Mouse (Mus musculus) heart, embryonic 13.5 days (tissue): Measurements from ENCODE around the gene Ddah1. TPM values are rescaled to one million over a fixed set of nuclear protein-coding genes. Genes with fewer than 3 reads are reported as not detected.

Experiments
- ATAC-seq: fragments of 200-750 bp; cut with Nextera tagmentation; 2 replicates; pipeline ENCODE4 v1.8.0; 2017; ENCODE audit warnings: moderate TSS enrichment; ENCODE audit not compliant: insufficient number of reproducible peaks, low FRiP score, low TSS enrichment; ENCODE audit errors: extremely low read depth
- H3K27ac ChIP-seq: fragments of 300-500 bp; sonication (generic); replicated peaks from 2 replicates; pipeline ENCODE4 v1.5.1; 2015; ENCODE audit warnings: moderate library complexity, mild to moderate bottlenecking, inconsistent platforms
- H3K27me3 ChIP-seq: fragments of 300-500 bp; sonication (generic); replicated peaks from 2 replicates; pipeline ENCODE4 v1.6.1; 2015; ENCODE audit warnings: mild to moderate bottlenecking, inconsistent platforms
- H3K36me3 ChIP-seq: fragments of 300-500 bp; sonication (generic); 2 replicates; pipeline ENCODE4 v1.6.1; 2015; ENCODE audit warnings: mild to moderate bottlenecking, inconsistent platforms
- H3K4me1 ChIP-seq: fragments of 300-500 bp; sonication (generic); 2 replicates; pipeline ENCODE4 v1.6.1; 2015; ENCODE audit warnings: inconsistent platforms
- H3K4me2 ChIP-seq: fragments of 300-500 bp; sonication (generic); 2 replicates; pipeline ENCODE4 v1.6.1; 2015; ENCODE audit warnings: inconsistent platforms, mild to moderate bottlenecking, moderate library complexity
- H3K4me3 ChIP-seq: fragments of 300-500 bp; sonication (generic); 2 replicates; pipeline ENCODE4 v1.5.1; 2015; ENCODE audit warnings: moderate library complexity, mild to moderate bottlenecking, inconsistent platforms
- H3K9ac ChIP-seq: fragments of 300-500 bp; sonication (generic); 2 replicates; pipeline ENCODE4 v1.6.1; 2015; ENCODE audit warnings: inconsistent platforms, mild to moderate bottlenecking, moderate library complexity
- H3K9me3 ChIP-seq: fragments of 300-500 bp; sonication (generic); 2 replicates; pipeline ENCODE4 v1.6.1; 2016; ENCODE audit warnings: inconsistent platforms
- WGBS: fragments of 180-500 bp; shearing (Covaris S2); methylation state at CpG from one replicate; pipeline ENCODE4 v1.1.7; 2015; ENCODE audit warnings: mixed read lengths; 5-methylcytosine and 5-hydroxymethylcytosine counted together
- polyA plus RNA-seq: library from polyadenylated mRNA; unstranded; fragments of >200 nt; fragmentation: Nextera tagmentation; extraction: Ambion mirVana; gene quantifications from 2 replicates; pipeline ENCODE4 v1.2.1, GENCODE M21; 2015

Gene Ddah1
- polyA plus RNA-seq, 1 experiment from 2014 or later = 27.9 TPM

GRCm38 (mm10) chr3:145768439-145768838, 10.0 kb downstream of the Ddah1 start:
- Histone ChIP-seq H3K4me2 (no peak overlapping the region), H3K36me3 (no peaks in the 10 kb centered on the region), H3K9ac (no peak overlapping the region), H3K27me3 (0 out of 2 replicates have a peak, but pooled peaks cover 4% of the 10 kb centered on the region), H3K9me3 (no peaks in the 10 kb centered on the region), H3K4me3 (no peak overlapping the region), H3K27ac (no peak overlapping the region), H3K4me1 (peaks cover 8% of the 10 kb centered on the region)
- no peak for ATAC-seq
- WGBS = 84% methylated on average over 4 of the region's 4 CpGs

GRCm38 (mm10) chr3:145773384-145773783, 14.9 kb downstream of the Ddah1 start:
- no peak for ATAC-seq
- Histone ChIP-seq H3K4me3 (no peak overlapping the region), H3K4me2 (no peak overlapping the region), H3K4me1 (peaks cover 16% of the 10 kb centered on the region), H3K36me3 (no peaks in the 10 kb centered on the region), H3K27ac (no peak overlapping the region), H3K9me3 (no peaks in the 10 kb centered on the region), H3K9ac (no peak overlapping the region), H3K27me3 (peaks cover 4% of the 10 kb centered on the region; the same call in 1 of the 2 replicates)
- WGBS = 69% methylated on average over 9 of the region's 9 CpGs

DNA sequence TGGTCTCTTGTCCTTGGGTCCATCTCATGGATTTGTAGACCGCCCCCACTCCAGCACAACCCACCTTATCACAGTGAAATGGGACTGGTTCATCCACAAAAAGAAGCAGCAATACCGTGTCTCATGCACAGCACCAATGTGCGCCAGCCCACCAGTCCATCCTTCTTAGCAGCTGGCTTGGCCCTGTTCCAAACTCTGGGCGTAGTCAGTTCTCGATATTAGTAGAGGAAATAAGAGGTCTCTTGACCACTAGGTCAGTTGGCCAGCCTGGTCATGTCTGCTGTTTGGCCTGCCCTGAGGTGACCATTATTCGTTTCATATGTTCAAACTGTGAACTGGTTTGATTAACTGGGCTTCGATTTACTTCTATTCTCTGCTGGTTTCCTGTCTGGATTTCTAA, 15.9 kb downstream of the Ddah1 start:
- H3K9ac ChIP-seq = no peak overlapping the region
- no peaks in the 10 kb centered on the region for H3K36me3 ChIP-seq
- H3K4me2 ChIP-seq = no peak overlapping the region
- H3K4me3 ChIP-seq = no peak overlapping the region
- H3K9me3 ChIP-seq = no peaks in the 10 kb centered on the region
- H3K4me1 ChIP-seq = peaks cover 25% of the 10 kb centered on the region
- ATAC-seq = no peak
- H3K27ac ChIP-seq = no peak overlapping the region
- peaks cover 4% of the 10 kb centered on the region; the same call in 1 of the 2 replicates for H3K27me3 ChIP-seq
- WGBS = 80% methylated on average over 7 of the region's 7 CpGs

DNA sequence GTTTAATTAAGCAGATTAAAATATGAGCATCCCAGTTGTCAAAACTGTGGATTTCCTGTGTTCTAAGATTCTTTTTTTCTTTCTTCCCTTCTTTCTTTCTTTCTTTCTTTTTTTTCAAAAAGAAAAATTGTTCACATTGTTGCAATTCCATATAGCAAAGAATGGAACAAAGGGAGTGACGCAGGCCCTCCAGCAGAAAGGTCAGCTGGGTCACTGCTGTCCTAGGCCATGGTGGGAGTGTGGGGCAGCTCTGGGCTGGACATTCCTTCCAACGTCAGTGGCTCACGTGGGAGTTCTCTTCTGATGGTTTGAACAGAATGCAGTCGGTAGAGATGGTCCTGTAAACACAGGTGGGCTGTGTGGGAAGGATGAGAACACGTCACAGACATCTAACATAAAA, 16.8 kb downstream of the Ddah1 start:
- Histone ChIP-seq H3K27ac (no peak overlapping the region), H3K27me3 (peaks cover 4% of the 10 kb centered on the region; the same call in 1 of the 2 replicates), H3K9me3 (no peaks in the 10 kb centered on the region), H3K4me3 (no peak overlapping the region), H3K36me3 (no peaks in the 10 kb centered on the region), H3K4me1 (peaks cover 29% of the 10 kb centered on the region), H3K4me2 (no peak overlapping the region), H3K9ac (no peak overlapping the region)
- no peak for ATAC-seq
- WGBS = 55% methylated on average over 5 of the region's 5 CpGs

DNA sequence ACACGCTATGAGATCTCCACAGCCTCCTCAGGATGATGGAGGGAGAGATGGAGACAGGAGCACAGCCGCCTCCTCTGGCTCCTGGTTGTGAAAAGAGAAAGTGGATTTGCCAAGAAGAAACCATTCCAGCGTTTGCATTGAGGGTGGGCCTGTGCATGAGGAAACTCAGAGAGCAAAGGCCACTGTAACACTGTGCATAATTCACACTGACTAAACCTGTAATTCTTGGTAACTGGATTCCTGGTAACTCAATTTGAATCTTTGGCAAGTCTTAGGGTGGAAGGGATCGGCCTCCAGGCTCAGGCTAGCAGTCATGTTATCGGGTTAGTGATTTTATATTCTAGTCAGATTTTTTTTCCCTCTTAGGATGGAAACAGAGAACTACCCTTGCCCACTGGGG, 17.4 kb downstream of the Ddah1 start:
- Histone ChIP-seq H3K36me3 (no peaks in the 10 kb centered on the region), H3K27ac (no peak overlapping the region), H3K9me3 (no peaks in the 10 kb centered on the region), H3K4me3 (no peak overlapping the region), H3K27me3 (peaks cover 4% of the 10 kb centered on the region; the same call in 1 of the 2 replicates), H3K4me2 (no peak overlapping the region), H3K4me1 (peaks cover 32% of the 10 kb centered on the region), H3K9ac (no peak overlapping the region)
- no peak for ATAC-seq
- WGBS = 76% methylated on average over 5 of the region's 5 CpGs

DNA sequence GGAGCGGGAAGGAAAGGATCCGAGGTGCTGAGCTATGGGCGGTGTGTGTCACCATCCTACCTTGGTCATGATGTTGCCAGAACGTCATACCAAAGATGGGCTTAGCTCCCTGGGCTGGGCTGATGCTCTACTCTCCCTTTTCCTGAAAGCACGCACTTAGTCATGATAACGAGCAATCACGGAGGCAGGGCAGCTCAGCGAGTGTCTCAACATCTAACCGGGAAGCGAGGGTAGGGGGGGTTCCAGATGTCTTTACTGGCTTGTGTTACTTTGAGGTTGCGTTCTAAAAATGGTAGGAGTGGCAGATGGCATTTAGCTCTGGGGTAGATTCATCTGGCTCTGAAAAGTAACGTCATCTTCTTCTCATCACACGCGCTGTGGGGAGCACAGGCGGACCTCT, 18.5 kb downstream of the Ddah1 start:
- no peaks in the 10 kb centered on the region; the same call in 1 of the 2 replicates for H3K27me3 ChIP-seq
- H3K4me3 ChIP-seq = no peak overlapping the region
- H3K27ac ChIP-seq = no peak overlapping the region
- H3K4me1 ChIP-seq = peaks cover 32% of the 10 kb centered on the region
- WGBS = 87% methylated on average over 15 of the region's 15 CpGs
- no peak overlapping the region for H3K9ac ChIP-seq
- no peak overlapping the region for H3K4me2 ChIP-seq
- H3K9me3 ChIP-seq = no peaks in the 10 kb centered on the region
- ATAC-seq = no peak
- H3K36me3 ChIP-seq = no peaks in the 10 kb centered on the region

- no peak overlapping the region for H3K9ac ChIP-seq
- WGBS = 77% methylated on average over 6 of the region's 6 CpGs
These were observed 20.0 kb downstream of the Ddah1 start for GRCm38 (mm10) chr3:145778406-145778922.

DNA sequence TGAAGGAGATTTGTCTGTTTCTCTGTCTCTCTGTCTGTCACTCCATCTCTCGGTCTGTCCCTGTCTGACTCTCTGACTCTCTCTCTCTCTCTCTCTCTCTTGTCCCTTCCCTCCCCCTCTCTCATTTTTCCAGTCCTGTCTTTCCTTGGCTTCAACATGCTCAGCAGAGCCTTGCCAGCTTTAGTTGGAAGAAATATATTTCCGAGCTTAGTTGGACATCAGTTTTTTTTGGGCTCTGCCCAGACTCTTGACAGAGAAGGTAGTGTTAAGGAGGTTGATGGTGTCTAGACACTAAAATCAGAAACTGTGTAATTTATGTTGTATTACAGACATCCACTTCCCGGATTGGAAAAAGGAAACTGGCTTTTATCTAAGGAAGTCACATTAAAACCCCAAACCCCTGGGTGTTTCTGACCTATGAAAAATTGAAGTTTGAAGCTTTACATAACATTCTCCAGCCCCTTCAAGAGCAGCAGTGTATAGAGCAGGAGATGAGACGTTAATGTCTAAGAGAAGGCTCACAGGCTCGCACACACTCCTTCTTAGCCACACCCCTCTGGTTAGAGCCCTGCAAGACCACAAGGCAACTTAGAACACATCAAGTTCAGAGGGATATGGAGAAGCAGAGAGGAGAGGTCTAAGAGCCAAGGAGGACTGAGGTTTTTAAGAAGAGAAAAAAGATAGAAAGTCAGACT, 21.0 kb downstream of the Ddah1 start:
- Histone ChIP-seq H3K9ac (no peak overlapping the region), H3K27ac (peak overlapping the region; percentile 66)

More at GRCm38 (mm10) chr3:145778406-145778922, 20.0 kb downstream of the Ddah1 start:
- Histone ChIP-seq H3K4me3 (no peak overlapping the region), H3K27me3 (no peaks in the 10 kb centered on the region; the same call in 1 of the 2 replicates), H3K36me3 (no peaks in the 10 kb centered on the region), H3K4me1 (peaks cover 29% of the 10 kb centered on the region), H3K9me3 (no peaks in the 10 kb centered on the region), H3K4me2 (no peak overlapping the region), H3K27ac (no peak overlapping the region; the same call in 1 of the 2 replicates)
- no peak for ATAC-seq

GRCm38 (mm10) chr3:145780784-145781442, 22.4 kb downstream of the Ddah1 start:
- no peak overlapping the region for H3K9ac ChIP-seq
- no peak overlapping the region for H3K27ac ChIP-seq
- H3K9me3 ChIP-seq = no peaks in the 10 kb centered on the region
- H3K4me3 ChIP-seq = no peak overlapping the region
- no peak for ATAC-seq
- H3K4me1 ChIP-seq = peaks cover 34% of the 10 kb centered on the region
- H3K4me2 ChIP-seq = no peak overlapping the region
- H3K27me3 ChIP-seq = no peaks in the 10 kb centered on the region; the same call in 1 of the 2 replicates
- H3K36me3 ChIP-seq = no peaks in the 10 kb centered on the region
- 77% methylated on average over 14 of the region's 14 CpGs for WGBS

More for the DNA sequence above, 21.0 kb downstream of the Ddah1 start:
- Histone ChIP-seq H3K36me3 (no peaks in the 10 kb centered on the region), H3K4me3 (no peak overlapping the region), H3K4me1 (peaks cover 34% of the 10 kb centered on the region), H3K4me2 (no peak overlapping the region), H3K9me3 (no peaks in the 10 kb centered on the region), H3K27me3 (no peaks in the 10 kb centered on the region; the same call in 1 of the 2 replicates)
- ATAC-seq = no peak
- 41% methylated on average over 5 of the region's 5 CpGs for WGBS

DNA sequence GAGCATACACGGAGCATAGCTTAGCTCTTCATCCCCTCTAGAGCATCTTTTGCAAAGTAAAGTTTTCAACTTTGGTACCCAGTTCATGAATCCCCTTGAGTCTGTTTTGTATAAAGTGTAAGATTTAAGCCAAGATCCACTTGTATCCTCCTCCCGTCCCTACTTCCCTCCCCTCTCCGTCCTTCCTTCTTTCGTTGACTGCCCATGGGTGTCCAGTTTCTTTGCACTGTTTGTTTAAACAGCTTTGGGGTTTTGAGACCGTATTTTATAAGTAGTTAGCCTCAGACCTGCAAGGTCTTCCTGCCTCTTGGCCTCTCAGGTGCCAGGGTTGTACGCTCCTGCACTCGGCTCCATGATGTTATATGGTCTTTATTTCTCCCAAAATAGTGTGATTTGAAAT, 26.8 kb downstream of the Ddah1 start:
- Histone ChIP-seq H3K9me3 (no peaks in the 10 kb centered on the region), H3K4me3 (no peak overlapping the region), H3K36me3 (no peaks in the 10 kb centered on the region), H3K4me2 (no peak overlapping the region), H3K27me3 (no peaks in the 10 kb centered on the region), H3K9ac (no peak overlapping the region), H3K4me1 (peaks cover 21% of the 10 kb centered on the region), H3K27ac (no peak overlapping the region)
- 77% methylated on average over 7 of the region's 7 CpGs for WGBS
- no peak for ATAC-seq

DNA sequence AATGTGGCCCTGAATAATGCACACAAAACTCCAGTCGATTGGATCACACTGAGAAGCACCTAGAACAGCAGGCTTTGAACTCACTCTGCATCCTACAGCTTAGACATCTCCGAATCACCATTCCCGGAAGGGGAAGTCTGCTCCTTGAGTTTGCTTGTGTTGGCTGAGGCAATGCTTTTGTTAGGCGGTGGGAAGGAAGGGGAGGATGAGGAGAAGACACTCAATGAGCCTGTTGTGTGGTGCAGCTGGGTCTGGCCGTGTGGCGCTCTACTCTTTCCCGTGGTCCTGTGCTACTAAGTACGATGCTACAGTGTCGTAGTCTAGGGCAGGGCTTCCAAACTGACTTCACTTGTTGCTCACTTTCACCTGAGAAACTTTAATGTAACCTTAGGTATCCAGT, 28.8 kb downstream of the Ddah1 start:
- no peaks in the 10 kb centered on the region for H3K27me3 ChIP-seq
- no peak overlapping the region for H3K4me2 ChIP-seq
- WGBS = 64% methylated on average over 9 of the region's 9 CpGs
- no peak for ATAC-seq
- H3K27ac ChIP-seq = no peak overlapping the region
- no peak overlapping the region for H3K9ac ChIP-seq
- H3K36me3 ChIP-seq = no peaks in the 10 kb centered on the region
- H3K4me3 ChIP-seq = no peak overlapping the region
- H3K9me3 ChIP-seq = no peaks in the 10 kb centered on the region
- peaks cover 27% of the 10 kb centered on the region for H3K4me1 ChIP-seq
